Mouse (Mus musculus) heart, embryonic 10.5 days (tissue): ENCODE results near the gene Pigp. TPM values are rescaled to one million over a fixed set of nuclear protein-coding genes. Genes with fewer than 3 reads are reported as not detected.

Experiments used
- DNase-seq: peaks from one replicate; pipeline ENCODE4 v3.0.0-alpha.2; 2017; ENCODE audit warnings: low spot score
- H3K27ac ChIP-seq: fragments of 300-500 bp; sonication (generic); 2 replicates; pipeline ENCODE4 v1.5.1; 2016; ENCODE audit warnings: mild to moderate bottlenecking
- H3K27me3 ChIP-seq: fragments of 300-500 bp; sonication (generic); 2 replicates; pipeline ENCODE4 v1.6.1; 2016; ENCODE audit warnings: mild to moderate bottlenecking; ENCODE audit not compliant: poor library complexity, insufficient read depth, severe bottlenecking
- H3K36me3 ChIP-seq: fragments of 300-500 bp; sonication (generic); 2 replicates; pipeline ENCODE4 v1.6.1; 2016; ENCODE audit warnings: mild to moderate bottlenecking, moderate library complexity
- H3K4me1 ChIP-seq: fragments of 300-500 bp; sonication (generic); 2 replicates; pipeline ENCODE4 v1.6.1; 2016; ENCODE audit warnings: mild to moderate bottlenecking
- H3K4me3 ChIP-seq: fragments of 300-500 bp; sonication (generic); 2 replicates; pipeline ENCODE4 v1.5.1; 2016; ENCODE audit warnings: mild to moderate bottlenecking, moderate library complexity
- H3K9me3 ChIP-seq: fragments of 300-500 bp; sonication (generic); 2 replicates; pipeline ENCODE4 v1.6.1; 2016; ENCODE audit warnings: mild to moderate bottlenecking, moderate library complexity
- WGBS: fragments of 180-500 bp; shearing (Covaris S2); methylation state at CpG from one replicate; pipeline ENCODE4 v1.1.7; 2016; 5-methylcytosine and 5-hydroxymethylcytosine counted together
- polyA plus RNA-seq: library from polyadenylated mRNA; unstranded; fragments of >200 nt; fragmentation: Nextera tagmentation; extraction: Ambion mirVana; gene quantifications from 2 replicates; pipeline ENCODE4 v1.2.1, GENCODE M21; 2016

The Pigp gene
- 95.2 and 102 TPM in 2 replicates for polyA plus RNA-seq

DNA sequence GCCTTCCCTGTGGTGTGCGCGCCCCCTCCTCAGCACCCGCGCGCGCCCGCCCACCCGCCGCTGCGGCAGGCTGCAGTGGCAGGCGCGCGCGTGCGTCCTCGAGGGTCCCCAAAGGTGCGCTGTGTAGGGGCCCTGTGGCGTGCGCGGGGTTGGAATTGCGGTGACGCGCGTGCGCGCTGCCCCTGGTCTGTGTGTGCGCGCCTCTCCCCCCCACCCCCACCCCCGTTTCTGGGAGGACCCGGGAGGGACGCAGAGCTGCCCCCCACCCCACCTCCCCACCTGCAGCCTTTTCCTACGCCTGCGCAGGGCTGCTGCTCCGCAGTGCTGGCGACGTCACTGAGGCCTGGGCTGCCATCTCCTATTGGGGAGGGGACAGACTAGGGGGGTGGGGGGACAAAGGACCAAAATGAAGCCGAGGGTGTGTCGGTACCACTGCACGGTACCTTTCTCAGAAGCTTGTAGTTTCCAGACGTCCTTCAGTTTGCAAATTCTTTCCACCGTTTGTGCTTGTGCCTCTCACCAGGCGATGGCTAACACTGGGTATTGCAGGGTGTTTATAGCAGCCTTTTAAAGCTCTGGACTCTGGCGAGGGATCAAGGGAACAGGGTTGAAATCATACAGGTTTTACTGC, at the start of gene Pigp:
Gene Pigp, minus strand, starts transcription at position 542 of the 631 bp plus-strand sequence.
- Histone ChIP-seq H3K27me3 (no peaks in the 10 kb centered on the region), H3K36me3 (0 out of 2 replicates have a peak, but pooled peaks cover 3% of the 10 kb centered on the region), H3K4me1 (peaks cover 17% of the 10 kb centered on the region), H3K27ac (peak within 1 kb of the TSS; percentile 99), H3K4me3 (peak within 1 kb of the TSS; percentile 89), H3K9me3 (no peaks in the 10 kb centered on the region)
- DNase-seq = peak; percentile 93
- WGBS = 0% methylated on average over 39 of the region's 43 CpGs

DNA sequence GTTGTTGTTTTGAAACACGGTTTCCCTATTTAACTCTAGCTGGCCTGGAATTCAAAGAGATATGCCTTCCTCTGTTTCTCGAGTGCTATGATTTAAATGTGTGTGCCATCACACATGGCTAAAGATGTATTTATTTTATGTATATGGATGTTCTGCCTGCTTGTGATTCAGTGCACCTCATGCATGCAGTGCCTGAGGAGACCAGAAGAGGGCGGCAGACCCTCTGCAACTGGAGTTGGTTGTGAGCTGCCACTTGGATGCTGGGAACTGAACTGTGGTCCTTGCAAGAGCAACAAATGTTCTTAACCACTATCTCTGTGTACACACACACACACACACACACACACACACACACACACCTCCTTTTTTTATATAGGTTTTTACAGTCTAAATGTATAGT, 48.9 kb upstream of the Pigp start:
- Histone ChIP-seq H3K9me3 (no peaks in the 10 kb centered on the region), H3K4me3 (no peak overlapping the region), H3K27ac (no peak overlapping the region), H3K27me3 (no peaks in the 10 kb centered on the region), H3K36me3 (peaks cover 98% of the 10 kb centered on the region), H3K4me1 (no peaks in the 10 kb centered on the region)
- 91% methylated on average over 3 of the region's 3 CpGs for WGBS
- DNase-seq = no peak

DNA sequence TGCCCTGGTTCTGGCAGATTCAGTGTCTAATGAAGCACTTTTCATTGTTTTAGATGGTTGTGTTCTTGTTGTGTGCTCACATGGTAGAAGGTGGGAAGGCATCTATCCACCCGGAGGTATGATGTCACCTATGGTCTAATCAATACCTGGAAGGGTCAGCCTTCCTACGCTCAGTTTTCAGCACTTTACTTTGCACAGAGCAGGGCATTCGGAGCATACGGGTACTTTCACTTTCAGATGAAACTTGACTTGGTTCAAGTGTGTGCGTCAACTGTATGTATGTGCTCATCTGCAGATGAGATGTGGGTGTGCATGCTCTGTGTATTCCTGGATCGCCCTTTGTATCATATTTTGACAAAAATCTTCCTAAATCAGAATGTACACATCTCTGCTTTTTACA, 42.5 kb upstream of the Pigp start:
- H3K4me3 ChIP-seq = no peak overlapping the region
- WGBS = 94% methylated on average over 6 of the region's 6 CpGs
- no peak overlapping the region for H3K27ac ChIP-seq
- H3K27me3 ChIP-seq = no peaks in the 10 kb centered on the region
- H3K9me3 ChIP-seq = no peaks in the 10 kb centered on the region
- H3K4me1 ChIP-seq = no peaks in the 10 kb centered on the region
- peaks cover 77% of the 10 kb centered on the region for H3K36me3 ChIP-seq
- DNase-seq = no peak

DNA sequence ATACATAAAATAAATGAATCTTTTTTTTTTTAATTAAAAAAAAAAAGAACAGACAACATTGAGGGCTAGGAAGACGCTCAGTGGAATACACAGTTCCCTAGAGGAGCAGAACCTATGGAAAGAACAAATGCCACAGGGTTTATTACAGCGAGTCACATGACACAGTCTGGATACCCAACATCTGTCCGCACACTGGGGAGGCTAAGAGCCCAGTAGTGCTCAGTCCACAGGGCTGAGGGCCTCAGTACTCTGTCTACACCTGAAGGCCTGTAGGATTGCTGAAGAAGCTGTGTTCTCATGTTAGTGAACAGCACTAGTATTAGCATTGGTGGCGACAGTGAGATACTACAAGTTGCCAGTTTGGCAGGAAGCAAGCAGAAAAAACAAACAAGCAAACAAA, 41.1 kb upstream of the Pigp start:
- H3K36me3 ChIP-seq = peaks cover 70% of the 10 kb centered on the region
- WGBS = 93% methylated on average over 4 of the region's 4 CpGs
- no peak overlapping the region for H3K4me3 ChIP-seq
- H3K4me1 ChIP-seq = no peaks in the 10 kb centered on the region
- no peaks in the 10 kb centered on the region for H3K27me3 ChIP-seq
- no peak overlapping the region for H3K27ac ChIP-seq
- H3K9me3 ChIP-seq = no peaks in the 10 kb centered on the region
- no peak for DNase-seq

DNA sequence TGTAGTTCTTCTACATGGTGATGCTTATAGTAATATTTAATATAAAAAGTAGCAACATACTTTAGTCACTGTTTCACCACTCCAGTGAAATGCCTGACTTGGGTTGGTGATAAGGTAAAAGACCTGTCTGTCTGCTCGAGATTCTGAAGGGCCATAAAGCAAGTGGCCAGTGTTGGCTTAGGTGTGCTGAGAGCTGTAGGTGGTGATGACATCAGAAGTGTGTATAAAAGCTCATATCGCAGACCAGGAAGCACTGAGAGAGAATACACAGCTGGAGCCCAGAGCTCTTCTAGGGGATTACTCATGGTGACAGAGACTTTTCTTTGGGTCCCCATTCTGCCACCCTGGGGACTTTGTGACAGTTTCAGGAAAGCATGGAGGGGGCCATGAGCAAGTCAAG, 40.6 kb upstream of the Pigp start:
- H3K36me3 ChIP-seq = peaks cover 69% of the 10 kb centered on the region
- no peak overlapping the region for H3K4me3 ChIP-seq
- no peak for DNase-seq
- WGBS = 83% methylated on average over 2 of the region's 2 CpGs
- H3K27me3 ChIP-seq = no peaks in the 10 kb centered on the region
- H3K4me1 ChIP-seq = no peaks in the 10 kb centered on the region
- H3K27ac ChIP-seq = no peak overlapping the region
- no peaks in the 10 kb centered on the region for H3K9me3 ChIP-seq

DNA sequence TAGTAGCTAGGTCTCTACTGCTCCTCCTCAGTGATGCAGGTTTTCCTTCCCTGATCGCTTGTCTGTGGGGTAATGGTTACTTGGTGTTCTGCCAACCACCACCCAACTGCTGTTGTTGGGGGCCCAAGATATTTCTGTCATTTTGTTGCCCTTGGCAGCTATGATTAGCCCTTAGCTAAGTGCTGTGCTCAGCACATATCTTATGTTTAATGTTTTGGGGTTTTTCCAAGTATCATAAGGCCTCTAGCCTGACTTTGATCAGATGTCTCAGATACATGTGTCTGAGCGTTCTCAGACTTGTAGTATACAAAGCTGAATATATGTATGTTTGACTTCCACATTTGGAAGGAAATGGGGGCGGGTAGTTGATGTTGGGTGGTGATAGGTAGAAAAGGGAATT, 39.6 kb upstream of the Pigp start:
- DNase-seq = no peak
- Histone ChIP-seq H3K9me3 (no peaks in the 10 kb centered on the region), H3K27me3 (no peaks in the 10 kb centered on the region), H3K27ac (no peak overlapping the region), H3K4me3 (no peak overlapping the region), H3K4me1 (no peaks in the 10 kb centered on the region), H3K36me3 (peaks cover 67% of the 10 kb centered on the region)
- 89% methylated on average over 3 of the region's 3 CpGs for WGBS

DNA sequence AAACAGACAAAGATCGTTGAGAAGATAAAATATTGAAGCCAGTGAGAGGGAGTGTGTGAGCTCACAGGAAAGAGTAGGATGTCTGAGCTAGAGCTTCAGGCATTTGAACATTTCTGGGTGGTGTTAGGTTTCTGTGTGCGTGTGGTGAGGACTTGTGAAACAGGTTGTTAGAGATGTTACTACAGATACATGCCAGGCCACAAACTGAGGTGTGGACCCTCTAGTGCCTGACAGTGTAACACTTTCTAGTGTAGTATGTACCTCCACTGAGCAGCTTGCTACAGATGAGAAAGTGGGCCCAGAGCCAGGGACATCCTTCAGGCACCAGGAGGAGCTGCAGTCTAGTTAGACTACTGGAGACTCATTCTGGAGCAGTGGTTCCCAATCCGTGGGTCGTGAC, 30.5 kb upstream of the Pigp start:
- no peak overlapping the region for H3K4me3 ChIP-seq
- DNase-seq = no peak
- no peaks in the 10 kb centered on the region for H3K9me3 ChIP-seq
- H3K27ac ChIP-seq = no peak overlapping the region
- no peaks in the 10 kb centered on the region for H3K27me3 ChIP-seq
- WGBS = 84% methylated on average over 4 of the region's 4 CpGs
- peaks cover 36% of the 10 kb centered on the region for H3K36me3 ChIP-seq
- H3K4me1 ChIP-seq = peaks cover 14% of the 10 kb centered on the region

DNA sequence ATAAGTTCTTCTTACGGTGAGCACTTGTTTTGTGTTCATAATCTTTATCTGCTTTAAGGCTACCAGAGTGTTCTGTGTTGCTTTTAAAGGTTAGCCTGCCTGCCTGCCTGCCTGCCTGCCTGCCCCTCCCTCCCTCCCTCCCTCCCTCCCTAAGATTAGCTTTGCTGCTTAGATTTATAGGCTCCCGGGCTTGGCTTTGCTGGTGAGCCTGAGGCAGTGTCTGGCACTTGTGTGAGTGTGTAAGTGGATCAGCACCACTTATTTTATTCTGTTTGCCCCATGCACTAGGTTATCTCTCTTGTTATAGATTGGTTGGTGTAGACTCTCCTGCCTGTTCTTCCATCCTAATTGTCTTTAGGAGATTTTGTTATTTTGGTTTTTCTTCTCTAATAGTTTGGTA, 30.0 kb upstream of the Pigp start:
- WGBS = 39% methylated on average over 2 of the region's 2 CpGs
- H3K27ac ChIP-seq = no peak overlapping the region
- H3K4me3 ChIP-seq = no peak overlapping the region
- H3K9me3 ChIP-seq = no peaks in the 10 kb centered on the region
- H3K27me3 ChIP-seq = no peaks in the 10 kb centered on the region
- peaks cover 30% of the 10 kb centered on the region for H3K36me3 ChIP-seq
- H3K4me1 ChIP-seq = peaks cover 14% of the 10 kb centered on the region
- DNase-seq = no peak

DNA sequence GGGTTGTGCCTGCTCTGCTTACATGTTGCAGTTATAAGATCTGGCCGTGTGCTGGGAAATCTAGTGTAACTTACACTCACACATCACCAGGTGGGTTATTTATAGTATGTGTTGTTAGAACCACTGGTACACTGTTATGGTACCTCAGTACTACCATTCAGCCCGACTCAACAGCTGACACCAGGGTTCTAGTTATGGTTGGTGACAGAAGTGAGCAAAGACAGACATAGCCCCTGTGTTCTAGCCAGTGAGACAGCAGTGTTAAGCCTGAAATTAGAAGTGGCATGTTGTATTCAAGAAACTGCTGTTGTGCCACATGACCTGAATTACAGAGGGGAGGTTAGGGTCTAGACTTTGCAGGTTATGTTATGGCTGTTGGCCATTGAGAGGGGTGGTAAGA, 27.5 kb upstream of the Pigp start:
- peaks cover 32% of the 10 kb centered on the region for H3K36me3 ChIP-seq
- no peak overlapping the region for H3K27ac ChIP-seq
- peaks cover 14% of the 10 kb centered on the region for H3K4me1 ChIP-seq
- no peaks in the 10 kb centered on the region for H3K27me3 ChIP-seq
- WGBS = 60% methylated on average over 2 of the region's 2 CpGs
- no peaks in the 10 kb centered on the region for H3K9me3 ChIP-seq
- no peak for DNase-seq
- no peak overlapping the region for H3K4me3 ChIP-seq

DNA sequence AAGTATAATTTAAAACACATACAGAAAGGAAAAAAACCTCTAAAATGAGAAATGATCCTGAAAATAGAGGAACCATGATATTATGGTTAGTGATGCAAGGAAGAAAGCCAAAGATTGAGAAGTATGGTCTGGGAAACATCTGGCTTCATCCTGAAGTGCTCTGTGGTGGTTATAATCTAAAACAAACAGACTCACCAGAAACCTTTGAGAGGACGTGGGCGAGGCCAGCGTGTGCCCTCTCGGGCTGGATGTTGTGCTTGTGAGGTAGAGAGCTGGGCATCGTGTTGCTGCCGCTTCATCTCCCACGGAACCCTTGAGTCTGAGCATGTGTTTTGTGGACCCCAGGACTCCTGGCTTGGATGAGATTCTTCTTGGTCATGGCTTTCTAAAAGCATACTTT, 25.0 kb upstream of the Pigp start:
- no peak overlapping the region for H3K27ac ChIP-seq
- WGBS = 68% methylated on average over 7 of the region's 7 CpGs
- H3K4me1 ChIP-seq = peaks cover 12% of the 10 kb centered on the region
- H3K27me3 ChIP-seq = no peaks in the 10 kb centered on the region
- no peak for DNase-seq
- peaks cover 25% of the 10 kb centered on the region for H3K36me3 ChIP-seq
- H3K4me3 ChIP-seq = no peak overlapping the region
- no peaks in the 10 kb centered on the region for H3K9me3 ChIP-seq

DNA sequence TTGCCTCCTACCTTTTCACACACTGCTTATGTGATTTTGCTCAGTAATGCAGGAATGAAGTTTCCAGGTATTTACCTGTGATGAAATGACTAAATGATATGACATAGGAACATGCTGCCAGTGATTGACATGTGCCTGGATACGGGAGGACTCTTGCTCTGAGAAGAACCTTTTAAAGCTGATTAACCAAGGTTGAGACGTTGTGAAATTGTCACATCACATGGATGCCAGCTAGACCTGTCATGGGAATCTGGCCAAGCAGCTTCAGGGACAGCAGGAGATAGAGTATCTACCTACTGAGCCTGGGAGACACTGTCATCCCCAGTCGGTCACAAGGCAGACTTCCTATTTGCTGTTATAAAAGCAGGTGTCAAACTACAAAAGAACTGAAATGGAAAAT, 23.4 kb upstream of the Pigp start:
- H3K27ac ChIP-seq = no peak overlapping the region
- no peaks in the 10 kb centered on the region for H3K9me3 ChIP-seq
- peaks cover 7% of the 10 kb centered on the region; the same call in 1 of the 2 replicates for H3K4me1 ChIP-seq
- no peaks in the 10 kb centered on the region for H3K27me3 ChIP-seq
- no peak overlapping the region for H3K4me3 ChIP-seq
- DNase-seq = no peak
- 73% methylated on average over 3 of the region's 3 CpGs for WGBS
- peaks cover 25% of the 10 kb centered on the region for H3K36me3 ChIP-seq

DNA sequence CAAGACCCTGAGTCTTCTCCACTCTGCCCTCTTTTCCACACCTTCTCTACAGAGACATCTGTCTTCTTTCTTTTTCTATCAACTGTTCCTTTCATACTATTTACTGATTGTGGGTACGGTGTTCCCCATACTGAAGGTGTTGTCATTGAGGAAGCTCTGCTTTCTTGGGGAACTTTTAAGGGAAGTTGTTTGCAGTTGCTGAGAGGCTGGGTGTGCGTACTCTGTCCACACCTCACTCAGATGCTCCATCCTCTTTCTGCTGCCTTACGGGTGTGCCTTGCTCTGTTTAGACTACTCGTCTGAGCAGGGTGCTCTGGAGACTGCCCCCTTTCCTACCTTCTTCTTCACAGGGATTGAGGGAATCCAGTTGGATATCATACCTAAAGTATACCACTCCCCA, 20.7 kb upstream of the Pigp start:
- H3K4me3 ChIP-seq = no peak overlapping the region
- H3K4me1 ChIP-seq = no peaks in the 10 kb centered on the region
- no peaks in the 10 kb centered on the region for H3K9me3 ChIP-seq
- DNase-seq = no peak
- H3K27ac ChIP-seq = no peak overlapping the region
- WGBS = 74% methylated on average over 4 of the region's 4 CpGs
- peaks cover 27% of the 10 kb centered on the region for H3K36me3 ChIP-seq
- no peaks in the 10 kb centered on the region for H3K27me3 ChIP-seq

DNA sequence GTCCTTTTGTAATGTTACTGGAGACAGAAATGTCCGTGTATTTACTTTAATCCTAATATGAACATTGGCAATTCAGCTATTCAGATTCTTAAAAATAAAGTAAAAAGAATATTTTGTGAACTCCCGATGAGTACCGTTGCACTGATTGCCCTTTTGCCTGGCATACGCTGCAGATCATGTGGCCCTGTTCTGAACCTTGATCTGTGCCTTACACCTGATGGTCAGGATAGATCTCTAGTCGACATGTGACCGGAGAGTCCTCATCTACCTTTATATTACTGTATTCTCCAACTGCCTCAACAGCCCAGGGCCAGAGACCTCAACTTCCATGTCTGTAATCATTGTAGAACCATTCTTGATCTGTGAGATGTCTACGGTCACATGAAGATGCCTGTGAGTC, 16.0 kb upstream of the Pigp start:
- 92% methylated on average over 7 of the region's 7 CpGs for WGBS
- no peaks in the 10 kb centered on the region for H3K27me3 ChIP-seq
- H3K4me1 ChIP-seq = no peaks in the 10 kb centered on the region
- no peaks in the 10 kb centered on the region for H3K9me3 ChIP-seq
- no peak overlapping the region for H3K4me3 ChIP-seq
- no peak overlapping the region for H3K27ac ChIP-seq
- H3K36me3 ChIP-seq = peaks cover 11% of the 10 kb centered on the region; the same call in 1 of the 2 replicates
- DNase-seq = no peak

DNA sequence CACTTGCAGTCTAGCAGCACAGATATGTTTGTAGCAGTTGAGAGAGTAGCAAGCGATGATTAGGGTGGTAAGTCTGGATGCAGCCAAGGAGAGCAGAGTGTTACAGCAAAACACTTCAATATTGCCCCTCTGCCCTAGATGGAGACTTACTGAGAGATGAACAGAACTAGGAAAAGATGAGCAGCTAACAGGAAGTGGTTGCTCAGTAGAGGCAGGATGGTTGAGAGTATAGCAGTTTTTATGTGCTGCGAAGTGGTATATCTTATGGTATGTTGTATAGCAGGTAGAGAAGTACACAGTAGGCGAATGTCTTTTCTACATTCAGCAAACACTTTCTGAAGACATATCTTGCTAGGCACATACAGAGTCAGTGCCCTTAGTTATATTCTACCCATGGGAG, 11.6 kb upstream of the Pigp start:
- H3K9me3 ChIP-seq = no peaks in the 10 kb centered on the region
- H3K27ac ChIP-seq = no peak overlapping the region
- H3K27me3 ChIP-seq = no peaks in the 10 kb centered on the region
- H3K36me3 ChIP-seq = peaks cover 11% of the 10 kb centered on the region; the same call in 1 of the 2 replicates
- H3K4me3 ChIP-seq = no peak overlapping the region
- peaks cover 22% of the 10 kb centered on the region for H3K4me1 ChIP-seq
- no peak for DNase-seq
- WGBS = 92% methylated on average over 3 of the region's 3 CpGs
